Mouse (Mus musculus): ENCODE measurements around the gene Ep300. TPM values are rescaled to one million over a fixed set of nuclear protein-coding genes. Genes with fewer than 3 reads are reported as not detected.
"Not testable (repeated sequence)": the region's sequence is repeated elsewhere in the genome, so short reads cannot be mapped to it uniquely, and the experiment has no call there.

Ep300 gene
- total RNA-seq, 2 experiments from 2014 or later, result 54.6 to 57.1 TPM

DNA sequence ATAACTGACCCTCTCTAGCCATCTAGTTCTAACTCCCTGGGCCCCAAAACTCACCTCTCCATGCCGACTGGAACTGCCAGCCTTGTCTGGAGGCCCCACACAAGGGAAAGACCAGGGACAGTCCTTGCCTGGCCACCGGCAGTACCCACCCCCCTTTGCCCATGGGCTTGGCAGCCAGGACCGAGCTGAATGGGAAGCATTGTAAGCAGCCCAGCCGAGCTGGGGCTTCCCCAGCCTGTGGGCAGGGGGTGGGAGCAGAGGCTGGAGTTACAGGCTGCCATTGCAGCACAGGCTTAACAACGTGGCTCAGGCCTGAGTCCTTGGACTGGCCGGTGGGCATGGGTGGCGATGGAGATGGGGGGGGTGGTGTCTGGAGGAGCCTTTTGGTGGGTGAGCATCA lies 112.0 kb downstream of the Ep300 start, which contains the start of gene Chadl:
Chadl (minus strand) TSS at position 113 of the 400 bp plus-strand sequence.
- DNase-seq, result no peak
- intact Hi-C loops (cut with DNase I), result no loop called here

DNA sequence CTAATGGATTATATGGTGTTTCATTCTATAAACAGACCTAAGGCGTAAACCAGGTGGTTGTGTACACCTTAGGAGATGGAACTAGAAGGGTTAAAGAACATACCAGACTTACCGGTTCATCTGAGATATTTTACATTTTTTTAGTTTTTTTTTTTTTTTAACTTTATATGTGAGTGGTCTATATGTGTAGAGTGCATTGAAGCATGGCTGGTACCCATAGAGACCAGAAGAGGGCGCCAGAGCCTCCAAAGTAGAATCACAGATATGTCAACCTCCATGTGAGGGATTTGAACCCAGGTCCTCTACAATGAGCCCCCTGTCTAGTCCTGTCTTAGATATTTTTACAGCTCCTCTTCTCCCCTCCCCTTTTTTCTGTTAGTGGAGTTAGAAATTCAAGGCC lies 112.7 kb downstream of the Ep300 start:
- peak; percentile 17 to 34 for DNase-seq

DNA sequence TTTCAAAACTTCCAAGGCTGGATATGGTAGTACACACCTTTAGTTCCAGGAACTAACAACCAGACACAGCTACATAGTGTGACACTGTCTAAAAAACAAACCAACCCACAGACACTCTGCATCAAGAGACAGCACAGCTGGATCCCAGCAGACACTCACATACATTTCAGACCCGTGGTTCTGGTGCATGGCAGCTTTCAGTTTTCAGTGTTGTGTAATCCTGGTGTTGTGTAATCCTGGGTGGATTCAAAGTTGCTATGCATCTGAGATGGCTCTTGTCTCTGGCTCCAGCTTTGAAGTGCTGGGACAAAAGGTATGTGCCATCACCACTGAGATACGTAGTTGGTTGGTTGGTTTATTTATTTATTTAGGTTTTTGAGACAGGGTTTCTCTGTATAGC lies 113.4 kb downstream of the Ep300 start:
- intact Hi-C loops (cut with DNase I), result no loop called here

More for the DNA sequence above, 112.7 kb downstream of the Ep300 start:
- intact Hi-C loops (cut with DNase I), result no loop called here

DNA sequence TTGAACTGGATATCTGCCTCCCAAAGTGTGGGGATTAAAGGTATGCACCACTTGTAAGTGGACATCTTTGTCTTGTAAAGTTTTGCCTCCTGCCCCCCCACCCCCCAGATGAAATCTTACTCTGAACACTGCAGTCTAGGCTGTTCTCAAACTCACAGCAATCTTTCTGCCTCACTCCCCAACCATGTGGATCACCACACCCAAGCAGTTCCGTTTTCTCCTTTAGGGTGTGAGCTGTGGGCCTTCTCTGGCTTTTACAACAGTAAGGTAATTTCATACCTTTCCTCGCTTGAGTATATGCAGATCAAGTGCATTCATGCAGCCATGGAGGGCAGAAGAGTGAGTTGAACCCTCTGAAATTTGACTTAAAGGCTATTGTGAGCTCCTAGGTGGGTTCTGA lies 115.0 kb downstream of the Ep300 start:
- DNase-seq, result no peak
- intact Hi-C loops (cut with DNase I), result no loop called here

More for the DNA sequence above, 113.4 kb downstream of the Ep300 start:
- DNase-seq, result no peak

DNA sequence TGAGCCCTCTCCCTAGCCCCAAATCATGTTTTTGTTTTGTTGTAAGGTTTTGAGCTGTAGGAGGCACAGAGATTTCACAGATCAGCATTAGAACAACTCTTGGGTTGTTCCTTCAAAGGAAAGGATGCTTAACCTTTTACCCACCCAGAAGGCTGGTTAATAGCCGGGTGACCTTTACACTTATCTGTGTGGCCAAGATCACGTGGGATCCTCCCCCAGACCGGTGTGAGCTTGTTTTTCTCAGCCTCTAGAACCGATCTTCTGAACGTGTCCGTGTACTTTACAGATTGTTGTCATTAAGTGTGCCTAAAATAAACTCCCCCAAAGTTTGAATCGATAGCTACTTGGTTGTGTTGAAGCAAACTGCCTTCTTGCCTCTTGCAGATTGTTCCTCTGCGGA lies 115.5 kb downstream of the Ep300 start:
- DNase-seq, result no peak
- intact Hi-C loops (cut with DNase I), result no loop called here

DNA sequence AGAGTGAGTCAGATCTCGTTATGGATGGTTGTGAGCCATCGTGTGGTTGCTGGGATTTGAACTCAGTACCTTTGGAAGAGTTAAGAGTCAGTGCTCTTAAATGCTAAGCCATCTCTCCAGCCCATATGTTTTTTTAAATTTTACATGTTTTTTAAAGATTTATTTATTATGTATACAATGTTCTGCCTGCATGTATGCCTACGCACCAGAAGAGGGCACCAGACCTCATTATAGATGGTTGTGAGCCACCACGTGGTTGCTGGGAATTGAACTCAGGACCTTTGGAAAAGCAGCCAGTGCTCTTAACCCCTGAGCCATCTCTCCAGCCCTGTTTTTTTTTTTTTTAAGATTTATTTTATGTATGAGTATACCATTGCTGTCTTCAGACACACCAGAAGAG lies 116.2 kb downstream of the Ep300 start:
- DNase-seq; intact Hi-C loops (cut with DNase I): not testable (repeated sequence)

Small RNA genes within 50 kb of the gene (microRNA-seq; reads per million reads assigned to microRNA genes)
- gene Gm23880, result 0 reads per million in 2 experiments

Other genes starting within 250 kb of the Ep300 start
- 10 to 100 TPM; 24.3 to 26.5 TPM for gene Slc25a17, start 224.5 kb upstream of the Ep300 start, total RNA-seq (2021)
- gene St13, start 185.3 kb upstream of the Ep300 start, total RNA-seq (2021), result 10 to 100 TPM; 71.5 to 86.1 TPM
- 10 to 100 TPM; 12.5 to 13.4 TPM for gene Xpnpep3, start 185.2 kb upstream of the Ep300 start, total RNA-seq (2021)
- gene Dnajb7, start 177.1 kb upstream of the Ep300 start, total RNA-seq (2021), result not detected
- gene Rbx1, start 119.1 kb upstream of the Ep300 start, total RNA-seq (2021), result 100 to 1,000 TPM; 120 to 130 TPM
- 1 to 10 TPM; 9.4 to 9.6 TPM for gene L3mbtl2, start 78.5 kb downstream of the Ep300 start, total RNA-seq (2021)
- gene Chadl, start 111.9 kb downstream of the Ep300 start, total RNA-seq (2021), result 1 to 10 TPM; 1.0 to 1.1 TPM
- gene Zc3h7b, start 159.7 kb downstream of the Ep300 start, total RNA-seq (2021), result 10 to 100 TPM; 74.9 to 78.7 TPM
- gene Rangap1, start 160.2 kb downstream of the Ep300 start, total RNA-seq (2021), result 10 to 100 TPM; 28.1 to 35.2 TPM
- gene Tef, start 217.1 kb downstream of the Ep300 start, total RNA-seq (2021), result 10 to 100 TPM; 69.3 to 93.0 TPM

Data from heart, postnatal 14 days (tissue).